Mouse (Mus musculus) MN1 (cell line): ENCODE measurements around the gene Cntnap5b.
A peak's percentile ranks its signal among the peaks of the same experiment; 100 is the strongest.

Experiments
- DNase-seq: peaks from one replicate; pipeline ENCODE4 v3.0.0-alpha.2; 2016; ENCODE audit warnings: low spot score

The Cntnap5b gene

DNA sequence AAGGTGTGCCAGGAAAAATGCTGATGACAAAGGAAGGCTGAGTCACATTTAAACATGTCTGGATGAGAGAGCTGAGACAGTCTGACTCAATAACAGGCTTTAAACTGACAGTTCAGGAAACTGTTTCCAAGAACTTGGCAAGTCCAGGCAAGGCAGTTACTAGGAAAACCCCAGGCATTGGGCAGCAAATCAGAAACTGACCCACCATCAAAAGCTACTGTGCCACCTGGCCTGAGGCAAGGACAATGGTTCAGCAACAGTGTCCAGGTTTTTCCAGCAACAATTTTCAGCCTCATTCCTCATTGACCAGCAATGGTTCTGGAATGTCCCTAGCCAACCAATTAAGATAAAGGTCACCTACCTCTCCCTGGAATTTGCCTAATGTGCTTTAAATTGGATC, 399.0 kb downstream of the Cntnap5b start:
- DNase-seq, result no peak

DNA sequence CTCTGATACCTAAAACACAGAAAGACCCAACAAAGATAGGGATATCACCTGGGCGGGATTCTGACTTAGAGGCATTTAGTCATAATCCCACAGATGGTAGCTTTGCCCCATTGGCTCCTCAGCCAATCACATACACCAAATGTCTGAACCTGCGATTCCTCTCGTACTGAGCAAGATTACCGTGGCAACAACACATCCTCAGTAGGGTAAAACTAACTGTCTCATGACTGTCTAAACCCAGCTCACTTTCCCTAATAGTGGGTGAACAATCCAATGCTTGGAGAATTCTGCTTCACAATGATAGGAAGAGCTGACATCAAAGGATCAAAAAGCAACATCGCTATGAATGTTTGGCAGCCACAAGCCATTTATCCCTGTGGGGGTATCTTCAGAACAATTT, 407.5 kb downstream of the Cntnap5b start:
- DNase-seq, result peak; percentile 69

DNA sequence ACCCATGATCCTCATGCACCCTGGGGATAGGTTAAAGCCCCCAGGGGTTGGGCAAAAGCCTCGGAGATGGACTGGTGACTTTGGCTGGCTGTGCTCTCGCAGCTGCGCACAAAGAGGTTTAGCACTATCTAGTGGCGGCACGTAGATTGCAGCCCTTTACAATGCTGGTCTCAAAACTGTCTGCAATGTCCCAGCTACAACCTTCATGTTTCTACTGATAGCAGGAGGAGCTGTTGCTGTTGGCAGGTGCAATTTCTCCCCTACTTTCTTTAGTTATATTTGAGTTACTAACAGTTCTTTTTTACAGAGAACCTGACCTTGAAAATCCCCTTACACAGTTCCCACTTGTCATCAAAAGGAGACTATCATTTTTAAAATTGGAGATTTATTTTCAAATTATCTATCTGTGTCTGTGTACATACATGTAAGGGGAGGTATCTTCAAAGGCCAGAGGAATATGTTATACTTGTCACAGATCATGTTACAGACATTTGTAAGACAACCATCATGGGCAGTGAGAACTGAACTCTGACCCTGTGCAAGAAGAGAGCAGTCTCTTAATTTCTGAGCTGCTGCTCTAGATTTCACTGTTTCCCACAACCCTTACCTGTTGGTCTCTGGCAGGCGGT, 459.5 kb downstream of the Cntnap5b start:
- no peak for DNase-seq

DNA sequence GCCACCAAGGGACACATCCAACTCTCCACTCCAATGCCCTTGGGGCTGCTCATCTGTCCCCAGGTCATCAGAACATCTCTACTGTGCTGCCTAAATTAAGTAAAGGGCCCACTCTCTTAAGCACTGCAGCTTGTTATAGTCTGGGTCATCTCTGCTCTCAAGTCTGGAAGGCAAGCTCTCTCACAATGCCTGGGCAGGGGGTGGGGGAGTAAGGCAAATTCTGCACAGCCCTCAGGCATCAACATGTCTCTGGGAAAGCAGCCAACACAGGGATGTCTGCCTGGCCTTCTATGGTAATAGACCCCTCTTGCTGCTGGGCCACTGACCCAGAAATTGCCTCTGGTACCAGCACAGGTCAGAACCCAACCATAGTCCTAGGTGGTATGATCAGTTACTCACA, 479.4 kb downstream of the Cntnap5b start:
- no peak for DNase-seq

DNA sequence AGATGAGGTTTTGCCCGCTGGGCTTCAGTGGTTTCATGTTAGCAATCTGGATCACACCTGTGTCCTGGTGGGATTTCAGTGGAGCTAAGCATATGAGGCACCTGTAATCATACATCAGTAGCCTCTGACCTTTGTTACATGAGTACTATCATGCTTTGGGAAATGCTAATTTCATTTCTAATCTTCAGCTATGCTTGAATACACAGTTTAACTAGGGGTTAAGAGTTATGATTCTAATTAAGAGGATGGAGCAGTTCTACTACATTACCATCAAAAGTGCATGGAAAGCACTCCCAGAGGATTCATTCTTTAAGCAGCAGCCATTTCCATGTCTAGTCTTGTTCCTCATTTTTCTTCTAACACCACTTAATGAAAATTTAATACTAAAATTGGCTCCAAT, 538.1 kb downstream of the Cntnap5b start:
- no peak for DNase-seq

DNA sequence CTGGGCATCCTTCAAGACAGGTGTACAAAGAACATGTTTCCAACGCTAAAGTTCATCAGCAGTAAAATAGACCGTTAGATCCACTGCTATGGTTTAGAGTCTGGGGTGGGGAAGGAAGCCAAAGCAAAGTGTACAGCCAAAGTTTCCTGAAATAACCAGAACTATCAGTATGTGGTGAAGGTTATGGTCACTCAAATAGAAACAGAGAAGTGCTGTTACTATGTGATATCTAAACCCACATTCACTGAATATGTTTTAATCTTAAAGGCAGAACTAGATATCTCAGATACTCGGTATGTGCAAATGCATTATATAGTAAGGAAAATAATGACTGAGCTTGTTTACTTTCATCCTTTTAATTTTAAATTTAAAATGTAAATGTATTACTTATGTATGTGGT, 558.5 kb downstream of the Cntnap5b start:
- DNase-seq, result no peak

DNA sequence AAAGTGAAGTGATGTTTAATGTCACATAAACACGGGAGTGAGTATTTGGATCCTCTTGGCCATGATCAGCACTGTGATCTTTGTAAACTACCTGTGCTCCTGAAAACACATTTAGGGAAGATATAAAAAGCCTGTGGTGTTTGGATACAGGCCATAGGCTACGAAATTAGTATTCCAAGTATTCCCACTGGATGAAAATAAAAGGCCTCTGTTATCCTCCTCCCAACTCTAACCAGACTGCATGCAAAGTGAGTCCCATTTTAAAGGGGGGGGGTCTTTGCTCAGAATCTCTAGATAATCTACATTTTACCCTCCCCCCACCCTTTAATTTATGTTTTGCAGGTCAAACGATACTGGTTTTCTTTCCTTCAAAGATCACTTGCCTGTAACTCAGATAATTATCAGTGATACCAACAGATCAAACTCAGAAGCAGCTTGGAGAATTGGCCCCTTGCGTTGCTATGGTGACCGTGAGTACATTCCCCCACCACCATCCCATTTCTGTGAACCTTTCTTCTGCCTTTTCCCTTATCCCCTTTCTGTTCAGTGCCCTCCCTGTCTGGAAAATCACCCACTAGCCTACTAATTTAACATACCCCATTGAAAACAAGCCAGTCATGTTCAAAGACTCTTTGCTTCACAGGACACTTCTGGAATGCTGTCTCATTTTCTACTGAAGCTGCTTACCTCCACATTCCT, 597.0 kb downstream of the Cntnap5b start:
- DNase-seq, result no peak

DNA sequence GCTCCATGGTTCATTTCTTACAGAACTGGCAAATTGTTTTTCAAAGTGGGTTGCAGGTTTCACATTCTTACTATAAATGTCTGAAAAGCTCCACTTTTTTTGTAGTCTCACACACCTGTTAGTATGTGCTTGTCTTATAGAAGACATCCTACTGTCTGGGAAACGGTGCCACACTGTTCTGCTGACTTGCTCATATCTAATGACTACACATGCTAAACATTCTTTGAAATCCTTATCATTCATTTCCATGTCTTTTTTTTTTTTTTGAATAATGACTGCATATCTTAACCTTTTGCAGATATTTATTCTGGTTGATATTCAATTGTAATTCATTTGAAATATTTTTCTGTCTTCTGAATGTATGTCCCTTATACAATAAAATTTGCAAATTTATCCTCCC, 613.7 kb downstream of the Cntnap5b start:
- DNase-seq, result no peak

DNA sequence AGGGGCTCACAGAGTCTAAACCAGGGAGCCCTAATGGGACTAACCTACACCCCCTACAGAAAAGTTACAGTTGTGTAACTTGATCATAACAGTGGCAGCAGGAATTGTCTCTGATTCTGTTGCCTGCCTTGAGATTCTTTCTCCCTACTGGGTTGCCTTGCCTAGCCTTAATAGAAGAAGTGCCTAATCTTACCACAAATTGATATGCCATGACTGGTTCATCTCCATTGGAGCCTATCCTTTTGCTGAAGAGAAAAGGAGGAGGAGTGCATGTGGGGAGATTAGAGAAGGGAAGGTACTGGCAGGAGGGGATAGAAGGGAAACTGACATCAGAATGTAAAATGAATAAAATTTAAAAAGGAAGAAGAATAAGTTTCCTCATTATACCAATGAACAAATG, 621.5 kb downstream of the Cntnap5b start:
- DNase-seq, result no peak

DNA sequence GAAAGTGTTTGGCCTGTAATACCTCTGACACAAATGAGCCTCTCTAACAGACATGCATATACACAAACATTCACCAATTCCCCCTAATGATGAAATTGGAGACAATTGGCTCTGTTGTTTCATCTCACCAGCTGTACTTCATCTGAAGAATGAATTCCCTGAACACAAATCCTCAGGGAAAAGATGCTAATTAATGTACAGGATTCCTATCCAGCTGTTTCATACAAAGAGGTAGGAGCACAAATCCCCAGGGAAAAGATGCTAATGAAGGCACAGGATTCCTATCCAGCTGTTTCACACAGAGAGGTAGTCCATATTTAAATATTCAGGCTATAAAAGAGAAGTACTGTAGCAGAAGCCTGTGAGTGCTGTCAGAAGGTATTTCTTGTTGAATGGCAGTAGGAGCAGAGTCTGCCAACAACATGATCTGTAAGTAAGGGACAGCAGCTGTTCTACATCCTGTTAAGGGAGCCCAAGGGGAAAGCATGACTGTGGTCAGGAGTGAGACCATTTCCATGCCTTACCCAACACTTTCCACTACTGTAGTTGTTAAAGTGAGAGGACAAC, 644.2 kb downstream of the Cntnap5b start:
- DNase-seq, result no peak

DNA sequence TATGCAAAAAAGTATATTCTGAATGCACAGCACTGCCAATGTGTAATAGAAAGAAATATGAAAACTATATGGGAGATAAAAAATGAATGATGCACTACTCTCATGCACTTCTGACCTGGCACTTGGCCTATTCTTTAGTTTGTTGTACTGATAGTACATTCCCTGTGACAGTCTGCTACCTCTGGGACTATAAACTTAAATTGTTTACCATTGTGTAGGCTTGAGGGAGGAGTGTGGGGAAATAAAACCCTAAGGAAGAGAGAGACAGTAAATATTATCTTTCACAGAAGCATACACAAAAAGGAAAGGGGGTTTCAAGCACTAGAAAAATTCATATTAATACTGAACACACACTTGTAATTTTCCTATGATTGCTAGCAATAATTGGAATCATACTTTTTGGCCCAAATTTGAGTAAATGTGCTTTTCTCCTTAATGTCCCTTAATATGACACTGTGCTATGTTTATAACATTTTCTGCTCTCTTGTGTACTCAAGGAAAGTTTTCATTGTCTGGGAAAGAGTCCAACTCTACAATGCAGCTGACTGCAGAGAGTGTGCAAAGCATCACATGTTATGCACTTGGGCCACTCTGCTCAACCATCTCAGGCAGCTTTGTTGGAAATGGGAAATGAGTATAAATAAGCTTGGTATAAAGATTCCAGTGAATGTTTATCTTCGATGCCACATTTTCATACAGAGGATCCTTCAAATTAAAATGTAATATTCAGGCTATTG, 657.6 kb downstream of the Cntnap5b start:
- no peak for DNase-seq

DNA sequence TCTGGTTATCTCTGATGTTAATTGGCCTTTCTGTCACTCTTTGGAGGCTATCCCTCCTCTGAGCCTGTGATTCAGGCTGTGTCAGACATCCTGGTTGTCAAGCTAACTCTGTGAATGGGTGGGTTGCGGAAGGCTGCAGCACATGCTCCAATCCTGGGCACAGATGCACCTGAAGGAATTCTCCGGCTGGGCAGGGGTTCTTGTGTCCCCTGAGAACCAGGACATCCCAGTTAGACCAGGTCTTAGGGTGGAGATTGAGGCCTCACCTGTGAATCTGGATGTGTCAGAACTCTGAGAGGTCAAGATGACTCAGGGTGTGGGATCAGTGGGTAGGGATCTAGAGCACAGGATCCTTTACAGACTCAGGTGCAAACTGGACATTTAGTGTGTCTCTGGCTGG, 691.3 kb downstream of the Cntnap5b start:
- DNase-seq, result no peak

DNA sequence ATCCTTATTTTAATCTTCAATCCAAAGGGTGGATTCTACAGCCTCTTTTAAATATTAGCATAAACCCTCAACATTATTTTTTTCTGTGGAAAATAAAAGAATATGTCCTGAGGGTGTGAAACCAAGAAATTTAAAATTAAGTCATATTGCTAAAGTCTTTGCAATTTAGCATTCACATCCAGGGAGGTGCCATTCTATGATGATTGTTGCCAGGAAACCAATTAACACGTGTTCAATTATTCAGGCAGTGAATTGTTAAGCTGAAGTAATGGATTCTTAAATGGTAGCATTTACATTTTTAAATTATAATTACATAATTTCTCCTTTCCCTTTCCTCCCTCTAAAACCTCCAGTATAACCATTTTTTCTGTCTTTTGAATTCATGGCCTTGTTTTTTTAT, 692.7 kb downstream of the Cntnap5b start:
- DNase-seq, result no peak

DNA sequence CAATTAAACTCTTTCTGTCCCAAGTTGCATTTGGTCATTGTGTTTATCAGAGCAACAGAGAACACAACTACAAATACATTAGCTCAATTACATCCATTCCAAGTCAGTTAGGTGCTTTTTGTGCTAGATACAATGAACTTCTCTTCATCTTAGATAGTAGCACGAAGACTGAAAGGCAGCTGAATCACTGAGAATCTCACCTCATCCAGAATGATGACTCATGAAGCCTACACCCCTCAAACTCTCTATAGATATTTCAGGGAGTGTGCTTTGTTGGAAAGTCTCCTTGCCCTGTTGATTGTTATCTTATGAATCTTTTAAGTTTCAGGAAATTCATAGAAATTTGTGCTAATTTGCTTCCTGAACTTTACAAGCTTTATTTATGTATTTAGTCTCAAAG, 695.0 kb downstream of the Cntnap5b start:
- no peak for DNase-seq

DNA sequence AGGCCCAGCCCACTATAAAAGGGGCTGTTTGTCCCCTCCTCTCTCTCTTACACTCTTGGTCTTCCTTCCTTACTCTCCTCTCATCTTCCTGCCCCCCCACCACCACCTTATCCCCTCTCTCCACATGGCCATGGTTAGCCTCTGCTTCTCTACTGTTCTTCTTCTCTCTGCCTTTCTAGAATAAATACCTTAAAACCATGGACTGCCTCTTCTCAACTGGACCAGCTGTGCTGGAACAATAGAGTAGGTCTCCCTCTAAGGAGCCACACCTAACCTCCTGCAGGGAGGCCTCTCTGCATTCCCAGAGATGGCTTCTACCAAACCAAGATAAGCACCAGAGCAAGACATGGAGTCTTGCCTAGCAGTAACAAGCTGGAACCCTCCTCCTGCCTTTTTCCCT, 737.3 kb downstream of the Cntnap5b start:
- no peak for DNase-seq
